Mouse (Mus musculus): ENCODE measurements at regions not wholly inside any gene's neighbourhood (a gene's known extent, or its start where the extent isn't known, plus 50 kb on each side); places are given as distances from the start of the nearest gene placed in this dataset.

DNA sequence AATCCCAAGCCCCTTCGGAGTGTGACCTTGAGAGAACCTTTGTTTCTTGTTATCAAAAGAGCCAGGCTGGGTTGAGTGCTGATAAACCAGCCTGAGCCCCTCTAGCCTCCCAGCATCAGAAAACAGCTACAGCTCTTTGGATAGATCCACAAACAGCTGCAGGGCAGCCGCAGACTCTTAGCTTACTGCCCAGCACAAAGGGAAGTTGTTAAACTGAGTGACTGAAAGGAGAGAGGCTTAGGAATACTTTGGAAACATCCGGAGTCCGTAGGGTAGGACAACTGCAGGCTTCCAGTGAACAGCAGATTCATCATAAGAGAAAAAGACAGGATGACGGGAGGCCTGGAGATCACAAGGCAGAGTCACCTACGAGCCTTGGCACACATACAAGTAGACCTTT, 166.9 kb upstream of the Tyw5 start:
- no peak for DNase-seq (ENCODE audit: low read depth, low spot score)

GRCm38 (mm10) chr1:57574530-57574929, 167.6 kb upstream of the Tyw5 start:
- no peak for DNase-seq (ENCODE audit: low read depth, low spot score)

DNA sequence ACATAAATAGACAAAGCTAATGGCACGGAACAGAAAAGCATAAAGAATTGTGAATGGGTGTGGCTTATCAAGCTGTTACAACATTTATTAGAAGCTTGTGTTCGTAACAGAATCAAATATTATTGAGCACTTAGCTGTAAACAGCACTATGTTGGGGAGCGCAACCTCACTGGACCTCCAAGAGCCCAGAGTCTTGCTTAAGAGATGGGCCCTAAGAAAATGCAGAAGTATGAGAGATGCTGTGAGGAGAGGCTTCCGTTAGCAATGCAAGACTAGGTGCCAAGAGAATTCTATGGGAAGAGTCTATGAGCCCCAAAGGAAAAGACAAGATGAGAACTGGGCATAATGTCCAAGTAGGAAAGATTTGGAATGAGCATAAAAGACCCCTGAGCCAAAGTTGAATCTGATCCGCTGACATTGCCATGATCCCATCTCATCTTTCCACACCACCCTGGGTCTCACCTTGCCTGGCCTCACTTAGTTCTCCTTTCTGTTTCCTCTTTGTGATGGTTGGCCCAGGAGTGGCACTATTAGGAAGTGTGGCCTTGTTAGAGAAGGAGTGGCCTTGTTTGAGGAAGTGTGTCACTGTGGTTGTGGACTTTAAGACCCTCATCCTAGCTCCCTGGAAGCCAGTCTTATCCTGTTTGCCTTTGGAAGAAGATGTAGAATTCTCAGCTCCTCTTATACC, 169.3 kb upstream of the Tyw5 start:
- DNase-seq (ENCODE audit: low read depth, low spot score): no peak

- DNase-seq (ENCODE audit: low read depth, low spot score): no peak
These were observed 172.2 kb upstream of the Tyw5 start for GRCm38 (mm10) chr1:57579086-57579485.

DNA sequence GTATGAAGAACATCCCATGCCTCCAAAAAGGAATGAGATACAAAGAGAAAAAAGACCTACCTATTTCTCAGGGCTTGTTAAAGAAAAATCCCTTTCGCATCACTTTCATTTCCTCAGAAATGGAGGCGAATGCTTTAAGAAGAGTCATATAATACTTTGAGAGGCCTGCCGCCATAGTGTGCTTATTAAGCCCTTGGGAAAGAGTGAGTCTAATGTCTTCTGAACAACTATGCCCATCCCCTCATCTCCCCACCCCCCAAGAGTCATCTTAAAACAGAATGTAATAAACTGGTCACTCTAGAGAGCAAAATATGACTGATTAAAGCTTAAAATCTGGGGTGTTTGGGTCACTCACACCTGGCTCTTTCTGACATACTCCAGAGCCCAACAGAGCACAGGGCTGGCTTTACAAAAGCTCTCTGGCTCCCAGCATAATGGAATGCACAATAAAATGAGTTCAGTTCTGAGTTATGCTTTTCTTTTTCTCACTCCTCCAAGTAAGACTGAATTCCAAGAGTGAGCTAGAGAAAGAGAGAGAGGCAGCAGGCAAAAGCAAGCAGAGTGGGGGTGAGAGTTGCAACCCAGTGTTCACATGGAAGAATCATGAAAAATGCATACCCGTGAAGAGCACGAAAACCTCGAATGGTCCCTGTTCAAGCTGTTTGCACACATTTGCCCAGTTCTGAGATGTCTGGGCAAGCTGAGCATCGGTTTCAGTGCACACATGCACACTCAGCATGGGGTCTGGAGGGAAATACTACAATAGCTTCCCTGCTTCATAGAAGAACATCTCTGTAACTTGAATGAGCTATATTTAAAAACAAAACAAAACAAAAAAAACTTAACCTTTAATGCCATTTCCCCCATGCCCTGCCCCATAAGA, 180.0 kb upstream of the Spats2l start:
- no peak for DNase-seq (ENCODE audit: low read depth, low spot score)

DNA sequence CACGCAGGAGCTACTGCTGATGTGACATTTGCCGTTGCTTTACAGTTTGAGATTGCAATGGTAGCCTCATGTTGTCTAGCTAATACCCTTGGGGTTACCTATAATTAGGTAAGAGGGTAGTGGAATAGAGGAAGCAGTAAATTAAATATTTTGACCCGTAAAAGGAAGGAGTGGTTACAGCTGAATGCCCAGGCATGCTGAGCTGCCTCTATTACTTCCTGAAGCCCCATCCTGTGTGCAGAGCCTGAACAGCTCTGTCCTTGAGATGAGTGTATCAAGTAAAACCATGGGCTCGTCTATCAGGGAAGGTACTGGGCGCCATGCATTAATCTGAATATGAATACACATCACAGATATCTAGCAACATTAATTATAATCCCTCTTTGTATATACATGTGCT, 179.1 kb upstream of the Spats2l start:
- no peak for DNase-seq (ENCODE audit: low read depth, low spot score)

- no peak for DNase-seq (ENCODE audit: low read depth, low spot score)
These were observed 173.0 kb upstream of the Spats2l start for GRCm38 (mm10) chr1:57600951-57601350.

DNA sequence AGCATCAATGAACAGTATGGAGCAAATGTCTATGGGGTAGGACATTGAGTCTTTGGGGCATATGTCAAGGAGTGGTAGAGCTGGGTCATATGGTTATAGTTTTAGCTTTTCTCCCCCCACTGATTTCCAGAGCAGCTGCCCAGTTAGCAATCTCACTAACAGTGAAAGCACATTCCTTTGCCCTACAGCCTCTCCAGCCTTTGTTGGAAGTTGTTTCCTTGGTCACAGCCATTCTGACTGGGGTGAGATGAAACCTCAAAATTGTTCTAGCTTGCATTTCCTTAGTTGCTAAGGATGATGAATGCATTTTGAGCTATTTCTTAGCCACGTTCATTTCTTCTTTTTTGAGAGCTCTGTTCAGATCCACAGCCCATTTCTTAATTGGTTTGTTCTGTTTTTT, 168.4 kb upstream of the Spats2l start:
- DNase-seq (ENCODE audit: low read depth, low spot score): no peak

DNA sequence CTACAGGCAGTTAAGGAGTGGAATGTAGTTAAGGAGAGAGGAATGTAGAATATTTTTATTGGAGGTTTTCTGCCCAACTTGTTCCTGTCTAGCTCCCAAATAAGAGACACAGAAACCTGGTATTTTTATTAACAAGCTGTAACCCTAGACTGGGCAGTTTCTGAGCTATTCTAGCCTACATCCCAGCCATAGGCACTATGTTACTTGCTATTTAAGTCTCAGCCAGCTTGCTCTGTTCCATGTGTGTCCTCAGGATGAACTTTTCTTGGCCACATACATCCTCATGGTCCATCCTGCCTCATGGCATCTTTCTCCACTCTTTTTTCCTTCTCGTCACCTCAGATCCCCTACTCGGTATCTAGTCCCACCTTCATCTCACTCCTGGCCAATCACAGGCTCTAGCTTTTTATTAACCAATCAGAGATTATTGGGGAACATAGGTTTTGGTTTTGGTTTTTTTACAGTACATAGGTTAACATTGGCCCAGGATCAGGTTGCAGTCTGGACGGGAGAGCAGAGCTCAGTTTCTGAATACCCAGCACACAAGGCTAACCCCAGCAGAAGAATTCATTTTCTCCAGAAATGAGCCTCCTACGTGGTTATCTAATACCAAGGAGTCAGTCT, 167.8 kb upstream of the Spats2l start:
- no peak for DNase-seq (ENCODE audit: low read depth, low spot score)

- DNase-seq (ENCODE audit: low read depth, low spot score): peak; percentile 64
These were observed 166.9 kb upstream of the Spats2l start for GRCm38 (mm10) chr1:57607026-57607425.

DNA sequence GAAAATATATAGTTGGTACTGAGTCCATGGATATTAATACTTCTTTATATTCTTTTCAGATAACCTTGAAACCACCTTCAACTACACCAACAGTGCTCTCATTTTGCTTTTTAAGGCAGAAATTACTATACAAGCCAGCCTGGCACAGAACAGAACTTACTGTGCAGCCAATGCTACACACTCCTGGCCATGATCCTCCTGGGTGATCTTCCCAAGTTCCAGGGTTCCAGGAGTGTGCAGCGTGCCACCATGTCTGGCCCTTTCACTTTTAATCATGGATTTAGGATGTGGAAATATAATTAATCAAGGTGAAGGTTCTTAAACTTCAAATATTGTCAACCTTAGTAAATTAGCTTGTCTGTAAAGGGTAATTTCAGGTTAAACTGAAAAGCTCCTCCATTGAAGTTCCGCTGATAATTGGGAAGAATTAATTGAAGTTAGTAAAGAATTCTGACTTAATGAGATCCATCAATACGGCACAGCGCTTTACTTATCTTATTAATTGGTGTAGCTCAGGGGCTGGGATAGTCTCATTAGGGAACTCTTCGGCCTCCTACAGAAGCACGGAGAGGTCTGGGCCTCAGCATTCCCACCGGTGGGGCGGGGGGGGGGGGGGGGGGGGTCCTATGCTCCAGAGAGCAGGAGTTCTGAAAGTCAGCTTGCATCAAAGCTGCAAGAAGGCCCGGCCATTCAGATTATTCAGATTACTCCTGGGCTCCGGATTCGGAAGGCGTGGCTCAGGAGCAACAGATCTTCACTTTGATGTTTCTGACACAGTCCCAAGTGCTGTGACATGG, 166.1 kb upstream of the Spats2l start:
- peak; percentile 47 for DNase-seq (ENCODE audit: low read depth, low spot score)

- no peak for DNase-seq (ENCODE audit: low read depth, low spot score)
These were observed 165.6 kb upstream of the Spats2l start for GRCm38 (mm10) chr1:57608423-57608679.

DNA sequence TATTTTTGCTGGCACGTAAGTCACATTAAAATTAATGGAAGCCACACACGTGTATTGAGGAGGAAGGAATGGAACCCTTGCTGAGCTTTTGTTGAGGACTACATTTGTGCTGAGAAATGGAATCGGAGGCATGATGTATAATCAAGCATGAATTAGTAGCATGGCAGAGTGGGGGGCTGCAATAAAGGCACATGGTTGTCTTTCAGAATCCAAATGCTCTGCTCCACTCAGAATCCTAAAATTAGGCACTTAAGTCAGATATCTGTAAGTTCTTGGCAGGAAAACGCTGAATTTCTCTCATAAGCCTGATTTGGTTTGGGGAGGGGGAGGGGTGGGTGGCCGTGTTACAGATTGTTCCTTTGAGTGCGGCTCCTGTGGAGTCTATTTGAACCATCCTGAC, 164.7 kb upstream of the Spats2l start:
- peak; percentile 30 for DNase-seq (ENCODE audit: low read depth, low spot score)

DNA sequence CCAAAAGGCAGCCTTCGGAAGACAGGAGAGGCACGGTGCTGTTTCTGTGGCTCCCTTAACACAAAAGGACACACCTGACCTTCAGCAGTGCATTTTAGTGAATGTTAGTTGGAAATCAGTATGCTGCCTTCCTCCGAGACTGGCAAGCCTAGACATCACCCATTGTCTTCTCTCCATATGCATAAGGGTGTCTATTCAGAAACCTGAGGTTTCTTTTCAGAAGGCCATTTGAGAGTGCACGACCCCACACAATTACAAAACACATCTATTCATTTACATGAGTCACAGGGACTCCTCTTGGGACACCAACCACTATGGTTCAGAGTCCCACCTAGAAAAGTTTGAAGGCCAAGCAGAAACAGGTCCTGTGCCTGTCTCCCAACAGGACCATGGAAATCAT, 161.8 kb upstream of the Spats2l start:
- peak; percentile 81 for DNase-seq (ENCODE audit: low read depth, low spot score)

DNA sequence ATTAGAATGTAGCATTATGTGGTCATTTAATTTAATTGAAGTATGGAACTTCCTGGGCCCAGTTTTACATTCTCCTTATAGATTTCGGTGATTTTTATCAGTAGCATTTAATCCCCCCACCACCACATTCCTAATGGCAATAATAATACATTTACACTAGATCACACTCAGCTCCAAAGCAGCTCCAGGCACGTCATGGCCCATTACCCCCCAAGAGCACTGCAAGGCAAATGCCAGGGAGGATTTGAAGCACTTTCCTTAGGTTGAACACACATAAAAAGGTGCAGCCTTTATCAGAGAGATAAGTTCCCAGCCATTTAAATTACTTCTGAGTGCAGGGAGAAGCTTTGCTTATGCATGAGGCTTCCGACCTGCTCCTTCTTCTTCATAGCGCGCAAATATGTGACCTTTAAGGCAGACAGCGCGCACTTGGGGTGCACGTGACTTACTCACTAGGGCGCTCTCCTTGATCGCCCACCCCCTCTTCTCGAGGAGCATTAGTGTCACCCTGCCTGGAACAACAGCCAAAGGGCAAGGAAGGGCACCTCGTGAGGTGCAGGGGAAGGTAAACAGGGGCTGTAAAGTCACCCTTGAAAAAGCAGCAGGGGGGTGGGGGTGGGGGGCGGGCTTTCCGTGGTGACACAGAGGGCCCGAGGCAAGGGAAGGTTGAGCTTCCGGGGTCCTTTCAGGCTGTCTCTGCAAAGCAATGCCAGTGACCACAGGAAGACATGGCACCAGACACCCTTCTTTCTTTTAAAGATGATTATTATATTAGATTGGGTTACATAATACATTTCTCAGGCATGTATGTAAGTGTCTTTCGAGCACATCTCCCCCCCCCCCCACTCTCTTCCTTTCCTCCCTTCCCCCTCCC, 160.8 kb upstream of the Spats2l start:
- DNase-seq (ENCODE audit: low read depth, low spot score): peak; percentile 51

GRCm38 (mm10) chr1:57615155-57615554, 158.8 kb upstream of the Spats2l start:
- no peak for DNase-seq (ENCODE audit: low read depth, low spot score)

DNA sequence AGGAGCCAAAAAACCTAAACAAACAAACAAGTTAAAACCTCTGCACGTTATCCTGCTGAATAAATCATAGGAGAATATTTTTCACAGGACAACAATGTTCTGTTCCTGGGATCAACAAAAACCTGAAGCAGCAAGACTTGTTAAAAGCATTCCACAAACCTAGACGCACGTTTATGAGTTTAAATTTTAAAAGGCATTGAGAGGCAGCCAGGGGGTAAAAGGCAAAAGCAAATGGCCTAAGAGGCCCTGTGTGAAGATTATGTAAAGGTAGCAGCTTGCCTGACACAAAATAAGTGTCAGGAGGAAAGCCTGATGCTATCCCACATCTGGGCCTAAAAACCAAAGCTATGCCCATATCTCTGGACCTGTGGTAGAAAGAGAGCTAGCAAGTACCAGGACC, 156.6 kb upstream of the Spats2l start:
- DNase-seq (ENCODE audit: low read depth, low spot score): no peak

- DNase-seq (ENCODE audit: low read depth, low spot score): no peak
These were observed 151.4 kb upstream of the Spats2l start for GRCm38 (mm10) chr1:57622561-57622960.

GRCm38 (mm10) chr1:57633986-57634385, 140.0 kb upstream of the Spats2l start:
- DNase-seq (ENCODE audit: low read depth, low spot score): no peak

GRCm38 (mm10) chr1:57642131-57642530, 131.8 kb upstream of the Spats2l start:
- DNase-seq (ENCODE audit: low read depth, low spot score): no peak

DNA sequence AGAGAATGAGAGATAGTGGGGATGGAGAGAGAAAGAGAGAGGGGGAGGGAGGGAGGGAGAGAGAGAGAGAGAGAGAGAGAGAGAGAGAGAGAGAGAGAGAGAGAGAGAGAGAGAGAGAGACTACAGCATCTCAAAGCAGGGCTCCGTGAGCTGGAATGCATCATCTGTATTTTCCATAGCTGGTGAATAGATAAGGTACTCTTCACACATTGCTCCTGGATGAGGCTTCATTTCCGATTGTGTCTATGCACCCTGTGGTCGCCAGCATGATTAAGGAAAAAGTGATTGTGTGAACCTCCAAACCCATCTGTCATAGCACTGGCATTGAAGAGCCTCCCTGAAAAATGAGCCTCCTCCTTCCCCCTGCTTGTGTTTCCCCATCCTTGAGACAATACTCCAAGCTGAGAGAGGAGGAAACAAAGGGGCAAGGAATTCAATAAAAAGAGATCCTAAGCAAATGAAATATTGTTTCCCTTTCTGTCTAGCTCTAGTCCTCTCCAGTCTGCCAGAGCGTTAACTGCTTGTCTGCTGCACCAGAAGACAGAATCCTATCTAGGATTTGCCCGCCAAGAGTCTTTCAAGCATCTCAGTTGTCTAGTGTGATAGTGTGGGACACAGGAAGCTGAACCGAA, 130.4 kb upstream of the Spats2l start:
- no peak for DNase-seq (ENCODE audit: low read depth, low spot score)

All from ES-CJ7 (cell line).